Mouse (Mus musculus): Measurements from ENCODE around the gene Gpr135.

The Gpr135 gene

DNA sequence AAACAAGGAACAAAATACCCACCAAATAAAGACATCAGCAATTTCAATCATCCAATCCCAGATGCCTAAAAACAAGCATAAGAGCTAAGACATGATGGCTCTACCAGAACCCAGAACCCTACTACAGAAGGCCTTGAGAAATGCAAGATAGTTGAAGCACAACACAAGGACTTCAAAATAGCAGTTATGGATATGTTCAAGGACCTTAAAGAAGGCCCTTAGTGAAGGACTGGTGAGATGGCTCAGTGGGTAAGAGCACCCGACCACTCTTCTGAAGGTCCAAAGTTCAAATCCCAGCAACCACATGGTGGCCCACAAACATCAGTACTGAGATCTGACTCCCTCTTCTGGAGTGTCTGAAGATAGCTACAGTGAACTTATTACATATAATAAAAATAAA, 13.1 kb downstream of the Gpr135 start:
- in situ Hi-C loops (cut with MboI, MseI): loop anchor here (25.0 kb wide), 1 partner anchor 895 kb away; no protein-coding TSS in a partner anchor

DNA sequence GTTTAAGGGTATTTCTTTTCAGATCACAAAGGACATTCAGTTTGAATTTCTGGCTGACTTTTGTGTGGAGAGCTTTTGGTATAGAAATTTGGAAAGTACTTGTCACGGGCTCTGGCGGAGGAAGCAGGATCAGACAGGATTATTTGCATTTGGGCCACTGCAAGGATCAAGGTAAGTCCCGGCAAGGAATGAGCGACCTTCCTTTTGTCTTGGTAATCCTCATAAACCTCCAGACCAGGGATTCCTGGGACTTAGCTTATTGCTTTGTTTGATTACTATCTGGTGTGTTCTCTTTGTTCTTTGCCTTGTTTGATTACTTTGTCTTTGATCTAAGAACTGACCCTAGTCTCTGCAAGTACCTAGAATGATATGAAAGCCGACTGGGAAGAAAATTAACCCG, 17.1 kb downstream of the Gpr135 start:
- in situ Hi-C loops (cut with MboI, MseI): loop anchor here (25.0 kb wide), 1 partner anchor 892 kb away; no protein-coding TSS in a partner anchor

DNA sequence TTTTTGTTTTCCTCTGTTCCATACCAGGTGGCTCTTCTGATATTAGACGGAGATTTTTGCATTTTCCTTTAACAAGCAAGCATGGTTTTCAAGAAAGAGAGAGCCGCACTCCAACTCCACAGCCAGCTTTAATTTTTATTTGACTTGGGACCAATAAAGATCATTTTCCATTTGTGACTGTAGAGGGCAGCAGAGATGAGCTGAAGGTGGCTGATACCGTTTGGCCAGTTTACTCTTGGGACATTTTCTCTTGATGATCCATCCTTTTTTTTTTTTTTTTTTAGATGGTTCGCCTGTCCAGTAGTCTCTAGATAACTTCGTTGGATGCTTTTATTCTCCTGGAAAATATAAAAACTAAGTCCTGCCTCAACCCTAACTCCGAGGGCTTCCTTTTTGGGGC, 17.6 kb downstream of the Gpr135 start:
- in situ Hi-C loops (cut with MboI, MseI): loop anchor here (25.0 kb wide), 1 partner anchor 891 kb away; no protein-coding TSS in a partner anchor

DNA sequence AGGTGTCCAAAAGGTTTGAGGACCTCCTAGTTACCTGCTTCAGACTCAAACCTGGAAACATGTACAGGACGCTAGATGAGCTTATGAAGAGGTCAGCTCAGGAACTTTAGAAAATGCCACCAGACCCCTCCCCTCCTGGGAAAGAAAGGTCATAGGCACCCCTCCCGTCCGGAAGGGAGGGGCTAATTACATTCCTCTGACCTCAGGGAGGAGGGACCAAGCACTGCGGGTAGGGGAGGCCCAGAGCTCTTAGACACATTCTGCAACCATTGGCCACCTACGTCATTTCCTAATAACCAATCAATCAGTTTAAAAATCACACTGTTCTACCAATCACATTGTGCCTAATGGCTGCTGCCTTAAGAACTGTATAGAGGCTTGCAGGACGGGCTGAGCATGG, 18.4 kb downstream of the Gpr135 start:
- in situ Hi-C loops (cut with MboI, MseI): loop anchor here (25.0 kb wide), 1 partner anchor 890 kb away; no protein-coding TSS in a partner anchor

DNA sequence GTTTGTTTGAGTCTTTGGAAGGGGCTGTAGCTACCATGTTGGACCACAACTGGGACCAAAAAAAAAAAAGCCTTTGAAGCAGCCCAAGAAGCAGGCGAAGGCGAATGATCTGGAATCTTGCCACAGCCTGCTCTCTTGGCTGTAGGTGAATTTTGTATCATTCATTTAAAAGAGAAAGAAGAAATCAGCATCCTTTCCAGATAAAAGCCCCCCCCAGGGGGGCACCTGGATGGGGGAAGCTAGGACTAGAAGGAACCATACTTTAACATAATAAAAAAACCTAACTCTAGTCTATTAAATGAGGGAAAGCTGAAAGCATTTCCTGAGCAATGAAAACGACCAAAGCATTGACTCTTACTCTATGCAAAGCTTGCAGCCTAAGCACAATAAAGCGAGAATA, 20.1 kb downstream of the Gpr135 start:
- in situ Hi-C loops (cut with MboI, MseI): loop anchor here (25.0 kb wide), 1 partner anchor 889 kb away; no protein-coding TSS in a partner anchor

DNA sequence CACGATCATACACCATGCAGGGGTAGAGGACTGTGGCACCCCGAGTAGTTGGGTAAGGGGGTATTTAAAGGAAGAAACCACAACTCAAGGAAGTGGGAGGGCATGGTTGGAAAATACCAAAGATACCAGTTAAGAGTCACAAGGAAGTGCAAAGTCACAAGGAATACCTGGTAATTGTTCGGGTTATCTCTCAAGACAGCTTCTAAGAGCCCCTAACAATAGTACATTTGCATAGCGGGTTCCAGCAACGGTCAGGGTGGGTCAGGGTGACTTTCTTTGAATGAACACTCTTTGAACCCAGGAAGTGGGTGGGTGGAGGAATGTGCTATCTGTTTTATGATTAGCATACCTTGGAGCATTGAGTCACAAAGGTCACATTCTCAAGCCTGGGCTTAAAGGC, 20.8 kb downstream of the Gpr135 start:
- in situ Hi-C loops (cut with MboI, MseI): loop anchor here (25.0 kb wide), 1 partner anchor 888 kb away; no protein-coding TSS in a partner anchor

DNA sequence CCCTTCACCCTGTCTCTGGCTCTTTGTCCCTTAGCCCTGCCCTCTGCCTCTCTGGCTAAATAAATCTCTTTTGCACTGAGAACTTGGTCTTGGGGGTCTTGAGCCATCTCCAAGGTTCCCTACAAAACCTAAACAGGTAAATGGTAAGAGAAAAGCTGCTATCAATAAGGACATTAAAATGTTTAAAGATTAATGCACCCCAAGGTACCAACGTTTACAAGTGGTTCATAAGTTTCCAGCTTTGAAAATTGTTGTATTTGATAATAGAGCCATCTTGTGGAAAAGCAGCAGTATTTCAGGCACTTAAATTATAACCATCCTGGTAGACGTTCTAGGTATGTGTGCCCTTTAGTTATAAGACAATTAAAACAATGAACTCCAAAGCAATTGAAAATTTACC, 23.4 kb downstream of the Gpr135 start:
- in situ Hi-C loops (cut with MboI, MseI): loop anchor here (10.0 kb wide), 1 partner anchor 723 kb away; no protein-coding TSS in a partner anchor

DNA sequence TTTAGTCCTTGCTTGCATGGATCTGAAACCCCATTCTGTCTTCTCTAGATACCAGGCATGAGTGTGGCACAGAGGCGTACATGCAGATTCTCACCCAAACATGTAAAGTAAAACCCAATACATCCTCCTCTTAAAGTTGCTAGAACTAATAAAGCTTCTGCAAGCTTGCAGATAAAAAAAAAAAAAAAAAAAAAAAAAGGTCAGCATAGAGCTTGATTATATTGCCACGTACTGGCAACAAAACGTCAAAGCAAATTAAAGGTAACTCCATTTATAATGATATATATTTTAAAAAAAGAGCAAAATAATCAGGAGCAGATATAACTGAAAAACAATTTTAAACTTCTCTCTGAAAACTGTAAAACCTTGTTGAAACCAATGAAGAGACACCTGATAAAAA, 29.7 kb downstream of the Gpr135 start:
- in situ Hi-C loops (cut with MboI, MseI): loop anchor here (10.0 kb wide), 1 partner anchor 716 kb away; no protein-coding TSS in a partner anchor

DNA sequence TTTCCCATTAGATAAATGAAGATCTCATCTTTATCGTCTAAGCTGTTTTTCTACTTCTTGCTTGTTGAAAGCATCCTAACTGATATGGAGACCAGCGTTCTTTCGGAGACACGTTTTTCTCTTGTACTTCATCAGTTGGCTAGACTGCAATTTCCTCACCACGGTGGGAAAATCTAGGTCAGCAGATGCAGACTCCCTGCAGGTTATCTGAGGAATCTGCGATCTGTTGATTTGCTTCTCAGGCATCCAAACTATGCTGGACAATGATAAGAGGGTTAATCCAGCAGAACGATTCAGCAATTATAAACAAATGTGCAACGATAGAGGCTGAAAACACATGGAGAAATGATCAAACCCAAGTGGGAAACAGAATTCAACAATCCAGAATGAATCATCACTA, 31.4 kb downstream of the Gpr135 start:
- in situ Hi-C loops (cut with MboI, MseI): no loop called here

DNA sequence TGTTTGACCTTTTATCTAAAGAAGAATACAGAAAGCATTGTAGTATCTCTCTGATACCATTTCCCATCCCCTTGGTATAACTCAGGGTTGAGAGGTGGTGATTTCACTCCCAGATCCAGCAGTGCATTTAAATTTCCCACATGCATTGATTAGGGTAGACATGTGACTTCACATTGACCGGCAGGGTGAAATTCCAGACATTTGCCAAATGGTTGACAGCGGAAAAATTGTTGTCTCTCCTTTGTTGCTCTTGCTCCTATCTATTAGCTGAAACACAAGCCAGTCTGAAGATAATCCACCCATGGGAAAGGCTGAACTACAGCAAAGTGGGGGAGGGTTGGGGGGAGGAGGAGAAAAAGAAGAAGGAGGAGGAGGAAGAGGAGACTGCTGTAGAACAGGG, 32.1 kb downstream of the Gpr135 start:
- in situ Hi-C loops (cut with MboI, MseI): no loop called here

DNA sequence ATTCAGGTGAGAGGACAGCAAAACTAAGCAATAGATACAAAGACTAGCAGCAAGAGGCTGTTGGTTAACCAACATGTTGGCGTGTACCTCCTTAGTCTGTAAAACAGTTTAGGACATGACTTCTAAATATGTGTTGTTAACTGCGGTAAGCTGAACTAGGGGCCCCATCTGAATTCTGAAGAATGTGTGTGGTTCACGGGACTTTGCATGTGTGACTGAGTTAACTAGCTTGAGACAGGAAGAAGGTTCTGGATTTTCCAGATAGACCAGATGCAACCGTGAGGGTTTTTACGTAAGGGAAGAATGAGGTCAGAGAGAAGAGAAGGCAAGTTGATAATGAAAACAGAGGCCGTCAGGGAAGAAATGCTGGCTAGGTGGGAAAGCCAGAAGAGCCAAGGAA, 33.9 kb downstream of the Gpr135 start:
- in situ Hi-C loops (cut with MboI, MseI): no loop called here

DNA sequence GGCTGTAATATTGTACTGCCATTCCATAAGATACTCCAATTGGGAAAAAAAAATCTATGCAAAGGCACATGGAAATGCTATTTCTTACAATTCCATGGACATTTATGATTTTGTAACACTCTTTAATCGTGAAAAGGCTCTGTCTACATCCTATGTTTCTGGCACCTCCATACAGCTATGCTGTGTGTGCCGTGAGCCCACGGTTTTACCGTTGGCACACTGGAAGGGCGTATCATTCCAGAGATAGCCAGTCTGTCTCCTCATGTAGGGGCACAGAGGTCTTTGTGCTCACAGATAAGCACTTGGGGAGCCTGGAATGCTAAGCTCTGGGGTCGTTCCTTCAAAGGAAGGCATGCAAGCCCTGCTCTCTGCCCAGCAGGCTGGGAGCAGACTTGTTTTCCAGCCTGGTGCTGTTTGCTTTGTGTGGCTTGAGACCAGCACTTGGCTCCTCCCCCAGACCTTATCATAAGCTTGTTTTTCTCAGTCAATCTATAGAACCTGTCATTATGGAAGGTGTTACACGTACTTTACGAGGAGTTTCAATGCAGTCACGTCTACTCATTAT, 34.7 kb downstream of the Gpr135 start:
- in situ Hi-C loops (cut with MboI, MseI): no loop called here

DNA sequence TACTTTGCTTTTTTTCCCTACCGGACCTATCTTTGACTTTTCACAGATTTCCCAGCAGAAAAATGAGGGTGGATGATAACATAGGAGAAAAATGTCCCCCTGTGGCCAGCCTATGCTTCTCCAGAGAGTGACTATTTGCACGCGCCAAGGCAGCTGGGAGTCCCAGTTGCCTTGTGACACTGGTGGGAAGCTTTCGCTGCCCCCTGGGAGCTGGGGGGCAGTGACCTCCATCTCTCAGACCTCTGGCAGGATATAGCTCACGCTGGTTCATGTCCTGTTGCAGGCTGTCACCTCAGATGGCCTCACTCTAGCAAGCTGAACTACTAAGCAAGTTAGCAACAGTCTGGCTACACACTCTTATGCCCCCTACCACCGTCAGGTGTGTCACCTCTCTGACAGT, 39.1 kb downstream of the Gpr135 start:
- in situ Hi-C loops (cut with MboI, MseI): no loop called here

DNA sequence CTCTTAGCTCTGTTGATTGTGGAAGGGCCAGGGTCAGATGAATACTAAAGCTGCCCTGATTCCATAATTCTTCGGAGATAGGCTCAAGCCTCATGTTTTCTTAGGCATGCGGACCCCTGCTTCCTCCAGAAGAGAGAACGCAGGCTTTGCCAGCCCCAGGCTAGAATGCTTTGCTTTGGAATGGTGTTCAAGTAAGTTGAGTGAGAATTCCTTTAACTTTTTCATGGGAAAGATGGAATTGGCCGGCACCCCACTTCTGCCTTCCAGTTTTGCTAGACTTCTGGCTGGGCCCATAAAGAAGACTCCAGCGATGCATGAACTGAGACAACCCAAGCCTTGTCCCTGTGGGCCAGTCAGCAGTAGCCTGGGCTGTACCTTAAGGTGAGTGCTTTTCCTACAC, 39.8 kb downstream of the Gpr135 start:
- in situ Hi-C loops (cut with MboI, MseI): no loop called here

DNA sequence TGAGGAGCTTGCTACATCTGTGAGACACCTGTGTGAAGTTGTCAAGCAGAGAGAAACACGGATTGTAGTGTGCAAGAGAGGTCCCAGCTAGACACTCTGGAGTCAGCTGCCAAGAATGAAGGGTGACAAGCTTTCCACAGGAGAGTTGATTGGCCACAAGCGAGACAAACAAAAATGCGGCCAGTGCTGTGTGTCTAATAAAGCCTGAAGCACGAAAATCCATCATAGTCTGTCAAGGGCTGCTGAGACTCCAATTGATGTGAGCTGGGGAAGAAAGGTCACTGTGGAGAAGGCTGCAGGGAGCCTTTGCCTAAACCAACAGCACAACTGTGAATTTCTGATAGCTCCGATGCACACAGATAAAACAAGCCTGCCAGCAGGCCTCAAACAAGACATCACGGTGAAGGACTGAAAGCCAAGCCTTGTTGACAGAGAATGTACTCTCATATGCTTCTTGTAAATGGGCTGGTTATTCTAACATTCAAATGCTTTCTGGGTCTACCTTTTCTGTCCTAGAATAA, 45.6 kb downstream of the Gpr135 start:
- in situ Hi-C loops (cut with MboI, MseI): loop anchor here (5.0 kb wide), 1 partner anchor 263 kb away; no protein-coding TSS in a partner anchor

DNA sequence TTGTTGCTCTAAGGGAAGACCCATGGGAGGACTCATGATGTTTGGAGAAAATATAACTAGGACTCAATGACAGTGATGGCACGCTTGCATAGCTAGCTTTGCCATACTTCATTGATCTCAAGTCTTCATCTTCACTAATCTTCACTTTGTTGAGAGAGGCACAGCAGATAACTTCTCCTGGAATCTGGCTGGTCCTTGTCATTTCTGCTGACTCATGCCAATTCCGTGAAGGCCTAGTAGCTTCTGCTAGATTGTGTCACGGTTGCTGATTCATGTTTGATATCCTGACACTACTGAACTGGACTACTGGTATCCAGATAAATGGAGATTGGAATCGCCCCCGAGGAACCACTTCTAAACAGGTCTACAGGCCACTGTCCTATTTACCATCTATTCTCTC, 47.4 kb downstream of the Gpr135 start:
- in situ Hi-C loops (cut with MboI, MseI): no loop called here

DNA sequence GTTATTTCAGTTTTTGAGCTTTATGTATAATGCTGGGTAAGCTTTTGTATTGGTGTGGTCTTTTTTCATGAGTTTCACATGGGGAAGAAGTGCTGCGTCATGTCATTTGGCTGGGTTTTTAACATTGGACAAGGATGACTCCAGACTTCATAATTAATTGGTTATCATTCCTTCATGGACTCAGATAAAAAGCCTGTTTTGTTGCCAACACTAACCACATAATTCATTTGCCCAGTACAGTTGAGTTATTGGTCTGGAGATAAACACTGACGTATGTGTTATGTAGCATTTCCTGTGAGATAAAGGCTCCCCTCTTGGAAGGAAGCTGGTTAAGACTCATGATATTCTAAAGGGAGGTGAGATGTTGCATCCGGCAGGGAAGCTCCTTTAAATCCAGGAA, 48.1 kb downstream of the Gpr135 start:
- in situ Hi-C loops (cut with MboI, MseI): no loop called here

DNA sequence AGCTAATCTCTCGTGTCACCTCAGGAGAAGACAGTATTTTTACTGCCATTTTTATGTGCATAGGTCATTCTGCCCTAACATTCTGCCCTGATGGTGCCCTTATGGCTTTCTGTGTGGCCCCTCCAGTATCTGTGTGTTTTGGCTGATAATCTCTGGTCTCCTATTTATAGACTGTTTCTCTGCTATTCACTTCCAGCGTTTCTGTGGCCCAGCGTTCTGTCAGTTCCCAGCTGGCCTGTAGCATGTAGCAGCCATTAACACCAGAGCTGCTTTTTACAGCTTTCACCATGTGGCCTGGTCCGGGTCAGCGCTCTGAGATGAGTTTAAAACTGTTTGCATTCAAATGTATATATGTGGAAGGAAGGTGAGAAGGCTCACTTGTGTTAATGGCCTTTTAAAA, 49.4 kb downstream of the Gpr135 start:
- in situ Hi-C loops (cut with MboI, MseI): no loop called here

DNA sequence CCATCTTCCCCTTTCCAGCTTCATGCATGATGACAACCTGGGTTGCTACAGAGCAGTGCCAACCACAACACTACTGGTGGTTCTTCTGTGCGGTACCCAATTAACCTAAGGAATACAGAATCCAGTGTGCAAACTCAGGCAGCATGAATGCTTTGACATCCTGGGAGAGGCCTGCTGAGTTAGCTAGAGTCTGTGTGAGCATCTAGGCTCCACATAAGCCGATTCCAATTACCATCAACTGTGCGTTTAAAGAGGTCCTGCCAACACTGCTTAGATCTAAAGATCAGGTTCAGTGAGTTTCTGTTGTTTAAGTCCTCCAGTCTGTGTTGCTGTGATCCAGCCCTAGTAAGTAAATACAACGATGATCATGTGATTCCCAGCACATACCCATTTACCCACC, 50.6 kb downstream of the Gpr135 start:
- in situ Hi-C loops (cut with MboI, MseI): no loop called here

Measured in T-helper 2 cell (primary cell).